Mouse (Mus musculus): ENCODE results near the gene BC024978. TPM values are rescaled to one million over a fixed set of nuclear protein-coding genes. Genes with fewer than 3 reads are reported as not detected.

The BC024978 gene
- 10 to 100 TPM; 18.9 to 21.3 TPM for total RNA-seq (2021)
- long read RNA-seq, experiment 1, partial matches to known transcripts = 0 of 1 reads
- long read RNA-seq, experiment 1, other reads (novel, unspliced or antisense) = 1 of 1 reads
- long read RNA-seq, experiment 2, partial matches to known transcripts = 0 of 2 reads
- long read RNA-seq, experiment 2, other reads (novel, unspliced or antisense) = 2 of 2 reads

- intact Hi-C loops (cut with DNase I) = no loop called here
- peak; percentile 97 to 100 for DNase-seq (ENCODE audit: low spot score in 2 of 2)
Observed at GRCm38 (mm10) chr7:27195681-27196611, at the start of gene BC024978, which contains the start of gene Snrpa. TSS of gene BC024978 (plus strand) at chr7:27195781. TSS of gene Snrpa (minus strand) at chr7:27196271.

DNA sequence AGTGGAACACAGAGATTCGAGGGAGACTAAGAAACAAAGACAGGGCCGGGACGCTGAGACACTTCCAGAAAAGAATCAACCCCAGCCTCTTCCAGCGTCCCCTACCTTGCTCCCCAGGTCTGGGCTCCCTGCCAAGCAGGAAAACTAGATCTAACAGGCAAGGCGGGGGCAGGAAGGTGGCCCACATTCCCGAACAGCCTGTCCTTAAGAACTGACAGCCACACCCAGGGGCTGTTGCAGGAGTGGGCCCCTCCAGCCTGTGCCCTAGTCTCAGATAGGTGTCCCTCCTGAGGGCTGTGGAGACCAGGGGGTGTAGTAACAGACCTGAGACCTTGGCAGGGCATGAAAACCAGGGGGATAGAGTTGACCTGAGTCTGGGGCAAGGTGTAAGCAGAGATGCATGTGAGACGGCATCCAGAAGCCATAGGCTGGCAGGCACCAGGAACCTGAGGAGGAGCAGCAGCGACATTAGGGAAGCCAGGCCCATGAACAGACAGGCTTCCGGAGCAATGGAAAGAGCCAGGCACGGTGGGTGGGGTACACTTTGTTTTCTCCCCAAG lies 42.3 kb upstream of the BC024978 start, which contains the start of gene Cyp2t4:
Gene Cyp2t4, plus strand, starts transcription at position 510 of the 560 bp plus-strand sequence.
- DNase-seq (ENCODE audit: low spot score in 2 of 2) = peak in 1 of 2 experiments; percentile 32
- intact Hi-C loops (cut with DNase I) = no loop called here

- intact Hi-C loops (cut with DNase I) = no loop called here
- DNase-seq (ENCODE audit: low spot score in 2 of 2) = peak in 1 of 2 experiments; percentile 66
Observed at GRCm38 (mm10) chr7:27156005-27156404, 39.6 kb upstream of the BC024978 start.

GRCm38 (mm10) chr7:27158171-27158570 lies 37.4 kb upstream of the BC024978 start:
- intact Hi-C loops (cut with DNase I) = no loop called here
- no peak for DNase-seq (ENCODE audit: low spot score in 2 of 2)

DNA sequence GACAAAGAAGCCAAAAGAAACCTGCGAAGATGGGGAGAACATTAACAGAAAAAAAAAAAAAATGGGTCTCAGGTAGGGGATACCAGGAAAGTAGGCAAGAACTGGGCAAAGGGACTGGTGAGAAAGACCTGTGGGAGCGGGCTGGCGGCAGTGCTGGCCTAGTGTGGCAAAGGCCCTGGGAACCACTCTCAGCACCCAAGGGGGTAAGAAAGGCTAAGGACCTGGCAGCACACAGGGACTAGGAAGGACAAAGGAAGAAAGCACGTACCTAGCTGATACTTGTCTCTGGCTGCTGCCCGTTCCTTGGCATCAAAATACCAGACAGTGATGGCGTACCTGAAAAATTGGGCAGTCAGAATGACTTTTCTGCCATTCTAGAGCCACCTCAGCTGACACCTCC lies 36.3 kb upstream of the BC024978 start:
- no peak for DNase-seq (ENCODE audit: low spot score in 2 of 2)
- intact Hi-C loops (cut with DNase I) = no loop called here

DNA sequence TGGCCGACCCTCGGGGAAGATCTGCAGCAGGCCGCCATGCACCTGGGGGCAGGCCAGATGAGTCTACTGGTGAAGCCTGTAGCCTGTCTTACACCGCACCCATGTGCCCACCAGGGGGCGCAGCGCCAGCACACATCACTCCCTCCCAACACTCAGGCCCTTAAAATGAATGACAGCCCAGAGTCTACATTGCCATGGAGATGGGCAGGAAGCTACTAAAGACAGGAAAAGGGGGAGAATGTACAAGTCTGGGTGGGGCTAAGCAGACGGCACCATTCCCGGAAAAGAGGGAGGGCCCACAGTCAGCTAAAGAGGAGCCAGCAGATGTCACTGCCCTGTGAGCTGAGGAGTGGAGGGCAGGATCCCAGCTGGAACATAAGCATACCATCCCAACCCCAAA lies 35.7 kb upstream of the BC024978 start:
- intact Hi-C loops (cut with DNase I) = no loop called here
- peak; percentile 91 to 97 for DNase-seq (ENCODE audit: low spot score in 2 of 2)

GRCm38 (mm10) chr7:27160921-27161320 lies 34.7 kb upstream of the BC024978 start:
- intact Hi-C loops (cut with DNase I) = no loop called here
- DNase-seq (ENCODE audit: low spot score in 2 of 2) = no peak

DNA sequence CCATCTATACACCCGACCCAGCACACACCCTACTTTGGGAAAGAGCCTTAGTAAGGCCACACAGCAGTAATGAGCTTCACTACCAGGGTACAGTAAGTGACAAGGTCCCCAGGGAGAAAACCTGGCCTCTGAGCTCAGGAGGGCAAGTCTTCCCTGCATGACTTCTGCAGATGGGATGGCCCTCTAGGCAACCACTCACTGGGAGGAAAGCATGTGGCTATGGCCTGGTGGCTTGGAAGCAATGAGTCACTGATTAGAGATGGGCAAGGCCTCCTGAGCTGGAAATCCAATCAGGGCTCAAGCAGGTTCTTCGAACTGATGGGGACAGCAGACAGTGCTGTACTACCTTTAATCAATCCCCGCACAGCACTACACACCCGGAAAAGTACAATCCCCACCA lies 33.8 kb upstream of the BC024978 start:
- intact Hi-C loops (cut with DNase I) = no loop called here
- DNase-seq (ENCODE audit: low spot score in 2 of 2) = no peak

- intact Hi-C loops (cut with DNase I) = no loop called here
- DNase-seq (ENCODE audit: low spot score in 2 of 2) = no peak
Observed at GRCm38 (mm10) chr7:27162780-27163449, 32.7 kb upstream of the BC024978 start.

GRCm38 (mm10) chr7:27163450-27163805 lies 32.2 kb upstream of the BC024978 start:
- DNase-seq (ENCODE audit: low spot score in 2 of 2) = no peak
- intact Hi-C loops (cut with DNase I) = no loop called here

- intact Hi-C loops (cut with DNase I) = no loop called here
Observed at GRCm38 (mm10) chr7:27164112-27164947, 31.3 kb upstream of the BC024978 start.

DNA sequence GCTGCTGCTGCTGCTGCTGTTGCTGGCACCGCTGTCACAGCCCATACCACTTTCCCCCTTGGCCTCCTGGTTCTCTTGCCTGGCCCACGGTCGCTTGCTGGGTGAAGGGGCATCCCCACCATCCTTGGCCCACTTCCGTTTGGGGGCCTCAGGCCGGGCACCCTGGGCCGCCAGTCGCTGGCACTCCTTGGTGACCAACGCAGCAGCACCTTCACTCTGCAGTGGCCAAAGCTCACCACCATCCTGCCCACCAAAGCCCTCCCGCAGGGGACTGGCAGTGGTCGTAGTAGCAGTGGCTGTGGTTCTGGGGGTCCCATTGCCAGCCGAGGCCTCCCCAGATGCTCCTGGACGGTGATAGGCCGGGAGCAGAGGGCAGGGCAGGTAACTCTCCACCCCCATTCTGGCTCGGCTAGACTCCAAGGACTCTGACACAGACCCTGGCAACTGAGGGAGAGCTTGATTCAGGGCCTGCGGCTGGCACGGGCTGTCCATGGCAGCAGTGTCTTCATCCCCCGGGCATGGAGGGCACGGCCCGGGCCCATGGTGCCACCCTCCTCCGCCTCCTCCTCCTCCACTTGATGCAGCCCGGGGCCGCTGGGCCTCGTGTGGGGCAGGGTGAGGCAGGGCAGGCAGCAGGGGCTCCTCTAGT lies 30.4 kb upstream of the BC024978 start:
- DNase-seq (ENCODE audit: low spot score in 2 of 2) = no peak
- intact Hi-C loops (cut with DNase I) = no loop called here

More at GRCm38 (mm10) chr7:27164112-27164947, 31.3 kb upstream of the BC024978 start:
- no peak for DNase-seq (ENCODE audit: low spot score in 2 of 2)

GRCm38 (mm10) chr7:27165696-27166095 lies 29.9 kb upstream of the BC024978 start:
- intact Hi-C loops (cut with DNase I) = no loop called here
- no peak for DNase-seq (ENCODE audit: low spot score in 2 of 2)

- peak; percentile 72 to 74 for DNase-seq (ENCODE audit: low spot score in 2 of 2)
- intact Hi-C loops (cut with DNase I) = no loop called here
Observed at GRCm38 (mm10) chr7:27166229-27166613, 29.4 kb upstream of the BC024978 start.

- intact Hi-C loops (cut with DNase I) = no loop called here
- peak; percentile 96 for DNase-seq (ENCODE audit: low spot score in 2 of 2)
Observed at GRCm38 (mm10) chr7:27166614-27167474, 28.7 kb upstream of the BC024978 start, which contains the start of gene Egln2. TSS of gene Egln2 (minus strand) at chr7:27166802.

DNA sequence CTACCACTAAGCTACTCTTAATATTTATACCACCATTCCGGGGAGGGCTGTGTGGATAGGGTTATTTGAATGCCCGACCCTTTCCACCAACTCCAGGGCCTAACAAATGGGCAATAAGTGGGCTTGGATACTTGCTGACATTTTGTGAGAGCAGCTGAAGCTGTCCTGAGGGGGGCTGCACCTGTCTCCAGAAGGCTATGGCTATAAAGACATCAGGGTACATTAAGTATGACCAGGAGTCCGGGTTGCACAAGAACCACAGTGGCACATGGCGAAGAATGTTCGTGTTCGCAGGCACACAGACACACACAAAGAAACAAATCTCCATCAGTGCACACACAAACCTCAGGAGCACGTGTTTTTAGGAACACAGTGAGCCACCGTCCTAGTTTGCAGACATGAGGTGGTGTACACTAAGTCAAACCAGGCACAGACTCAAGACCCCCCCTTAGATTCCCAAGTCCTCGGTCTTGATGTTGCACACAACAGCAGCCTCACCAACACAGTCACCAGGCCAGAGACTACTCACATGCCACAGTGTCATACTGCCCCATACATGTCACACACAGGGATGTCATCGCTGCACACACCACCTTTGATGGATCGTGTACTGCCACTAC lies 28.0 kb upstream of the BC024978 start:
- intact Hi-C loops (cut with DNase I) = no loop called here

GRCm38 (mm10) chr7:27168371-27168770 lies 27.2 kb upstream of the BC024978 start:
- intact Hi-C loops (cut with DNase I) = no loop called here
- no peak for DNase-seq (ENCODE audit: low spot score in 2 of 2)

More for the DNA sequence above, 28.0 kb upstream of the BC024978 start:
- DNase-seq (ENCODE audit: low spot score in 2 of 2) = no peak

Measured in left cerebral cortex, postnatal 14 days (tissue).